Mouse (Mus musculus) gastrocnemius, adult 8-10 months (tissue): ENCODE results near the gene Unc5b. TPM values are rescaled to one million over a fixed set of nuclear protein-coding genes. Genes with fewer than 3 reads are reported as not detected.

Experiments
- DNase-seq, 2 experiments: peaks; one replicate each; pipeline ENCODE4 v3.0.0; 2022; ENCODE audit warnings: low spot score in 2 of 2
- total RNA-seq, 4 experiments: library from RNA; stranded (reverse); gene quantifications; 2 replicates each; pipeline ENCODE4 v1.2.4; 2022

The Unc5b gene
- total RNA-seq, 4 experiments from 2014 or later: 1.1 to 2.4 (median 1.8) TPM

DNA sequence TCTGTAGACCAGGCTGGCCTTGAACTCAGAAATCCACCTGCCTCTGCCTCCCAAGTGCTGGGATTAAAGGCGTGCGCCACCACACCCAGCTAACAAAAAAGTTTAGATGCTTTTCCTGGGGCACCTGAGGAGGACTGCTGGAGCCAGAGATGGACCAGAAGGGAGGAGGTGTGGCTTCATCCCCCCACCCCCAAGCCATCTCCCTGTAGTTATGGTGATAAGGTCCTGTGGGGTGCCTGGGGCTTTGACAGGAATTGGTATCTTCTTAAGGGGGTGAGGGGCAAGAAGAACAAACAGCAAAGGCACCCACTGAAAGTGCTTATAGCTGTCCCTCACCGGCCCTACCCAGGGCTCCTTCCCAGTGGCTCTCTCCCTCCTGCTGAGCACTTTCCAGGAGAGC, 104.5 kb downstream of the Unc5b start:
- no peak for DNase-seq

DNA sequence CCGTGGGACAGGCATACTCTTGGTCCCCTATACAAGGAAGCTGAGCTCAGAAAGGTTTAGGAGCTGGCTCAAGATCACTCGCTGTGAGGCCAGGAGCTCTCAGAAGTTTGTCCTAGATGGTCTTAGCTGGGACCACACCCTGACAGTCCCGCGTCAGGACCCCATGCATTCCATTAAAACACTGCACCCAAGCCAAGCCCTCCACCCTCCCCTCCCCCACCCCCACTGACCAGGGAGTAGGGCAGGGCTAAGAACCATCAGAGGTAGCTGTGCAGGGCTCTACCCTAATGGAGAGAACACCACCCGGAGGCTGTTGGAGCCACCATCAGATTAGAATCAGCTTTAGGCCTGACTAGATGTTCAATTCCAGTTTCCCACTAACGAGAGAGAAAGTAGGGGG, 106.9 kb downstream of the Unc5b start:
- DNase-seq: no peak

GRCm38 (mm10) chr10:60723345-60723744, 108.0 kb downstream of the Unc5b start:
- DNase-seq: no peak

DNA sequence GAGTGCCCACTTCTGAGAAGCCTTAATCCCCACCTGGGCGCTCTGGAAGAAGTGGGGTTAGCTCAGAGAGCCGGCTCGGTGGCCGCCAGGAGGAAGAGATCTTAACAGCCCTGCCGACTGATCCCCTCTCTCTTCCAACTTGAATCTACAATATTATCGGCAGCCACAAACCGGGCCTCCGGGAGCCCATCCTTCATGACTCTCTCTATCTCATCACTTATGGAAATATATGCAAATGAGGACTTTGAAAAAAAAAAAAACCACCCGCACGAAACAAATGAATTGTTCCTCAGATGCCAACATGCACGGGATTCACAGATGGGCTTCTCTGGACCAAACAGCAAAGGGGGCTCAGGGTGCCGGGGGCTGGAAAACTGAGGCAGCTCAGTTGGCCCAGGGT, 109.7 kb downstream of the Unc5b start:
- DNase-seq: no peak

DNA sequence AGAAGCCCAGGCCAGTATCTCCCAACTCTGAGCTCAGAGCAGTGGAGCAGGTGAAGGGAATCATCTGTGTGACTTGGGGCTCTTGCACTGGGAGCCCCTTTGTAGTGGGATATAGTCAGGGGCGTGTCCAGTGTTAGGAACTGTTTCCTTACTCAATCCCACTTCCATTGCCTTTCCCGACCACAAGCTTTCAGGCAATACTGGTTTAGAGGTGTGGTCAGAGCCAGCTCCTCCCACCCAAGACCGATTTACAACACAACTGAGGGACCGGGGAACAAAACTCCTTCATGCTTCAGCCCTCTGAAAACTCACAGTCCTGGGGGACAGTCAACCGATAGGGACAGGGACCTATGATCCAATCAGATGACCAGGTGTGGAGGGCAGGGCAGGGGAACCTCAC, 110.9 kb downstream of the Unc5b start:
- no peak for DNase-seq

DNA sequence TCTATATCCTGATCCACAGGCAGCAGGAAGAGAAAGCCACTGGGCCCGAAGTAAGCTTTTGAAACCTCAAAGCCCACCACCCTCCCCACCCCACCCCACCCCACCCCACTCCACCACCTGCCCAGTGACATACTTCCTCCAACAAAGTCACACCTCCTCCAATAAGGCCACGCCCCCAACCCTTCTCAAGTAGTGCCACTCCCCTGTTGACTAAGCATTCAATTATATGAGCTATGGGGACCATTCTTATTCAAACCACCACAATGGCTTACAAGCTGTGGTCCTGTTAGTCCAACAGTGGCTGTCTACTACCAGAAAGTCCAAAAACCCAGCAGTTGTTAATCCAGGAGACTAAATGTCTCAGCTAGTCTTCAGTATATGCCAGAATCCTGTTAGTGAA, 112.9 kb downstream of the Unc5b start:
- no peak for DNase-seq

DNA sequence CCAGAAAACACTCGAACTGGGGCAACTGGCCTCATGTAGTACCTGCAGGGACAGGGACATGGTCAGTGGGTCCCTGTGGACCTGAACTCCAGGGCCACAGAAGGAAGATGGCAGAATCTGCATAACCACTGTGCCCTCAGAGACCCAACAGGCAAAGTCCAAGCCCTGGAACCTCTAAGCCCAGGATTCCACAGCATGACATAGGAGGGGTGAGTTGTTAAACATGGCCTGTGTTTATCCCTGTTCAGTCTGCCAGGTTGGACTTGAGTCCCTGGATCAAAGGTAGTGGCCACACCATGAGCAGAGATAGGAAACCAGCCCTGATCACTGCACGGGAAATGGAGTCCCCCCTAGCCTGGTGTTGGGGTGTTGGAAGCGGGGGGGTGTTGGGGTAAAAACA, 114.9 kb downstream of the Unc5b start:
- no peak for DNase-seq

Other genes starting within 250 kb of the Unc5b start
- 1 to 10 TPM; 1.1 to 1.8 (median 1.4) TPM for gene Cdh23, start 135.1 kb downstream of the Unc5b start, total RNA-seq
- gene Slc29a3, start 78.8 kb downstream of the Unc5b start, total RNA-seq: 1 to 10 TPM; 1.0 to 2.2 (median 1.7) TPM